Mouse (Mus musculus) kidney, embryonic 15.5 days (tissue): ENCODE measurements at regions not wholly inside any gene's neighbourhood (a gene's known extent, or its start where the extent isn't known, plus 50 kb on each side); places are given as distances from the start of the nearest gene placed in this dataset.
A peak's percentile ranks its signal among the peaks of the same experiment; 100 is the strongest.

Experiments used
- ATAC-seq: fragments of 200-750 bp; cut with Nextera tagmentation; replicated peaks from 2 replicates; pipeline ENCODE4 v1.8.0; 2017; ENCODE audit warnings: moderate TSS enrichment; ENCODE audit not compliant: low FRiP score
- H3K27ac ChIP-seq: fragments of 300-500 bp; sonication (generic); 2 replicates; pipeline ENCODE4 v1.5.1; 2015; ENCODE audit warnings: mild to moderate bottlenecking, inconsistent platforms
- H3K27me3 ChIP-seq: fragments of 300-500 bp; sonication (generic); 2 replicates; pipeline ENCODE4 v1.6.1; 2015; ENCODE audit warnings: inconsistent platforms
- H3K36me3 ChIP-seq: fragments of 300-500 bp; sonication (generic); 2 replicates; pipeline ENCODE4 v1.6.1; 2015; ENCODE audit warnings: inconsistent platforms
- H3K4me1 ChIP-seq: fragments of 300-500 bp; sonication (generic); 2 replicates; pipeline ENCODE4 v1.6.1; 2015; ENCODE audit warnings: inconsistent platforms
- H3K4me2 ChIP-seq: fragments of 300-500 bp; sonication (generic); 2 replicates; pipeline ENCODE4 v1.6.1; 2015; ENCODE audit warnings: moderate library complexity, mild to moderate bottlenecking, inconsistent platforms
- H3K4me3 ChIP-seq: fragments of 300-500 bp; sonication (generic); replicated peaks from 2 replicates; pipeline ENCODE4 v1.5.1; 2015; ENCODE audit warnings: mild to moderate bottlenecking, inconsistent platforms
- H3K9ac ChIP-seq: fragments of 300-500 bp; sonication (generic); 2 replicates; pipeline ENCODE4 v1.6.1; 2015; ENCODE audit warnings: mild to moderate bottlenecking, inconsistent platforms
- H3K9me3 ChIP-seq: fragments of 300-500 bp; sonication (generic); replicated peaks from 2 replicates; pipeline ENCODE4 v1.6.1; 2016; ENCODE audit warnings: inconsistent platforms
- WGBS: fragments of 180-500 bp; shearing (Covaris S2); methylation state at CpG from one replicate; pipeline ENCODE4 v1.1.7; 2015; ENCODE audit warnings: mixed read lengths; 5-methylcytosine and 5-hydroxymethylcytosine counted together

DNA sequence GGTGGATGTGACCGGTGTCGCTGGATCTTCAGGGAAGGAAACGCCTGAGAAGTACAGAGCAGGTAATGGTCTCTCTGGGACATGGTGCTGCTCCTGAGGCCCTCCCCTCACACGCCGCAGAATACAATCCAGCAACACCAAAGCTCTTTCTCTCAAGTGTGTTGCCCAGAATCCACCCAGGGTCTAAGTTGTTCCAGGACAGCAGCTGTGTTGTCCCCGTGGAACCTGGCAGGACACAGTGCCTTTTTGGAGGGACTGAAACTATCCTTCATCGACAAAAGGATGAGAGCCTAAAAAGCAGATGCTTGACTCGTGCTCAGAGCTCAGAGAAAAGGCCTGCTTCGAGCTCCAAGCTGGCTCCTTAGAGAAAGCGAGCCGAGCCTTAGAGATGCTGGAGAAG lies 77.8 kb upstream of the Irf2bp2 start:
- H3K9ac ChIP-seq, result no peak overlapping the region
- ATAC-seq, result no peak

DNA sequence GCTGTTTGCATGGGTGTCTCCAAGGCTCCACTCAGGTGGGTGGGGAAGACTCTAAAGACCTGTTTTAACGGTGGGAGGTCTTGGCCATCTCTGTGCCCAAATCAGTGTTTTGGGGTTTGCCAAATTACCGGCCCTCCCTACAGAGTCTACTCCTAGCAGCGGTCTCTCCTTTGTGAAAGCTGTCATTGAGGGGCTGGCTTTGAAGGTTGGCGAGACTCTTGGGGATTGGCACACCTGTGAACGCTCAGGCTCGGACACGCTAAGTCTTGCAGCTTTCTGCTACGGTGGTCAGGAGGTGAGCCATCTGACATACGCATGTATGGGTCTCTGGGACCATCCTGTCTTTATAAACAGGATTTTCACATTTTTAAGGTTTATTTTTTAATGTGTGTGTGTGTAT lies 76.1 kb upstream of the Irf2bp2 start:
- Histone ChIP-seq H3K9ac (no peak overlapping the region), H3K4me2 (no peak overlapping the region), H3K27me3 (no peaks in the 10 kb centered on the region), H3K4me3 (no peak overlapping the region), H3K4me1 (peaks cover 43% of the 10 kb centered on the region), H3K36me3 (no peaks in the 10 kb centered on the region), H3K9me3 (no peaks in the 10 kb centered on the region), H3K27ac (peak overlapping the region; percentile 33; the same call in 1 of the 2 replicates)
- WGBS, result 91% methylated on average over 9 of the region's 9 CpGs
- ATAC-seq, result no peak

More for the DNA sequence above, 77.8 kb upstream of the Irf2bp2 start:
- Histone ChIP-seq H3K9me3 (no peaks in the 10 kb centered on the region), H3K4me3 (no peak overlapping the region), H3K4me2 (no peak overlapping the region), H3K27ac (no peak overlapping the region), H3K4me1 (peaks cover 26% of the 10 kb centered on the region), H3K36me3 (no peaks in the 10 kb centered on the region), H3K27me3 (no peaks in the 10 kb centered on the region)
- WGBS, result 91% methylated on average over 11 of the region's 11 CpGs

DNA sequence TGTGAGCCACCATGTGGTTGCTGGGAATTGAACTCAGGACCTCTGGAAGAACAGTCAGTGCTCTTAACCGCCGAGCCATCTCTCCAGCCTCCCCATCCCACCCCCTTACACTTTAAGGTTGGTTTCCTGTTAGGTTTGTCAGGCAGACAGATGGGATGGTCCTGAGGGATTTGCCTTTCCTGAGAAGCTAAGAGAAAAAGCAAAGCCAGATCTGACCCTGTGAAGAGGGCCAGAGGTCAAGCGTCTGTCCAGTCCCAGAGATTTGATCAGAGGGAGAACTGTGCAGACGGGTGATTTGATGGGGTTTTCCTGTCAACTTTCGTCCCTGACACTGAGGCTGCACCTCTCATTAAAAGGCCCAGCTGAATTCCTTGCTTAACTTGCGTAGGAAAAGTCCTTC lies 75.4 kb upstream of the Irf2bp2 start:
- 54% methylated on average over 6 of the region's 6 CpGs for WGBS
- no peak overlapping the region for H3K9ac ChIP-seq
- H3K36me3 ChIP-seq, result no peaks in the 10 kb centered on the region
- 0 out of 2 replicates have a peak overlapping the region, but pooled peaks have one; percentile 33 for H3K27ac ChIP-seq
- H3K4me2 ChIP-seq, result no peak overlapping the region
- H3K27me3 ChIP-seq, result no peaks in the 10 kb centered on the region
- H3K4me3 ChIP-seq, result no peak overlapping the region
- no peaks in the 10 kb centered on the region for H3K9me3 ChIP-seq
- H3K4me1 ChIP-seq, result peaks cover 51% of the 10 kb centered on the region
- ATAC-seq, result no peak

DNA sequence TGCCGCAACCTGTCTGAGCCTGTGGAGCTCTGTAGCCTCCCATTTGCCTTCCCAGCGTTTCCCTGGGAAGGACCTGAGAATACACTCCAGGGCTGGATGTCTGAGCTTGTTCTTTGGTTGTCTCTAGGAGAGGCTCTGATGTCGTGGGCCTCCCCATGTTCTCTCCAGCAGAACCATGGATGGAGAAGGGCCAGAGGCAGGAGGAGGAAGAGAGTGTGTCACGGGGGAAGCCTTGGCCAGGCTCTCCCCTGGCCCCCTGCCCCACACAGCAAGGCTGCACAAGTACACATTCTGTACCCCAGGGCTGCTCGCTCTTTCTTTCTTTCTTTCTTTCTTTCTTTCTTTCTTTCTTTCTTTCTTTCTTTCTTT lies 74.9 kb upstream of the Irf2bp2 start:
- peaks cover 56% of the 10 kb centered on the region for H3K4me1 ChIP-seq
- WGBS, result 73% methylated on average over 5 of the region's 5 CpGs
- H3K36me3 ChIP-seq, result no peaks in the 10 kb centered on the region
- no peak overlapping the region for H3K9ac ChIP-seq
- H3K4me2 ChIP-seq, result no peak overlapping the region
- H3K27ac ChIP-seq, result peak overlapping the region; percentile 98
- H3K4me3 ChIP-seq, result no peak overlapping the region
- H3K27me3 ChIP-seq, result no peaks in the 10 kb centered on the region
- H3K9me3 ChIP-seq, result no peaks in the 10 kb centered on the region
- no peak for ATAC-seq

DNA sequence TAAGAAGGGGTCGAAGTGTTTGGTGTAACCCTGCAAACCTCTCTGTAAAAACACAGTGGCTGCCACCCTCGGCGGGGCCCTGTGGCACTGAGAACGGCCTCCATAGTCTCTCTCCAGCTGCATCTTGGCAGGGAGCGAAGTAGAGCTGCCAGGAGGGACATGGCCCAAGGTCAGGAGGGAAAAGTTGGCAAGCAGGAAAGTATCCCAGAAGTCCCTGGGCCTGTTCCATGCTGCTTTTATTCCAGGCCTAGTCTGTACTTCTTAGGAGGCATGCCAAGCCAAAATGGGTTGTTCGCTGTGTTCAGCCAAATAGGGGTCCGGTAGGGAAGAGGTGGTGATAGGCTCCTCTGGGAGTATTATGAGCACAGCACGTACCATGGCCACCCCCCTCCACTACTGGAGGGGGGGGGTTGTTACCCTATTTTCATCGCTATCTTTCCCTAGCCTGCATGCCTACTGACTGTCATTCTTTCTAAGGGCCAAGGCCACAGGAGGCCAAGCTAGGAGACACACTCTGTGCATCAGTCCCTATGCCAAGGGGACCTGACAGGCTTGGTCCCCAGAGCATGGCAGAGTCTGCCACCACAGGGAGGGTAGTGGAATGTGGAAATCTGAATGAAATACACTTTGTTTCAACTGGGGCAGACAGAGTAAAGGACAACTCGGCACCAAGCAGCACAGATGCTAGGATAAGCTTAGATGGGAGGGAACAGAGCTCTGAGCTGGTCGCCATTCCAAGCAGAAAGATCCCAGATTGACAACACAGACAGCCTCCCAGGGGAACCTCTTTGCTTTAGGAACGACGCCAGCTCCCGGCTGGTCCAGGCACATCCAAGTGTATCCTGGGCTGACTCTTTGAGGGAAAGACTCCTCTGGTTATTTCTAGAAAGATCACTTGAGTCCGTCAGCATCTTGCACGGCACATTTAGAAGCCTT lies 74.2 kb upstream of the Irf2bp2 start:
- Histone ChIP-seq H3K27ac (peak overlapping the region; percentile 98), H3K9ac (peak overlapping the region; percentile 31; the same call in 1 of the 2 replicates), H3K4me2 (no peak overlapping the region), H3K27me3 (no peaks in the 10 kb centered on the region), H3K36me3 (no peaks in the 10 kb centered on the region), H3K4me3 (no peak overlapping the region), H3K9me3 (no peaks in the 10 kb centered on the region), H3K4me1 (peaks cover 62% of the 10 kb centered on the region)
- no peak for ATAC-seq
- 68% methylated on average over 16 of the region's 16 CpGs for WGBS

DNA sequence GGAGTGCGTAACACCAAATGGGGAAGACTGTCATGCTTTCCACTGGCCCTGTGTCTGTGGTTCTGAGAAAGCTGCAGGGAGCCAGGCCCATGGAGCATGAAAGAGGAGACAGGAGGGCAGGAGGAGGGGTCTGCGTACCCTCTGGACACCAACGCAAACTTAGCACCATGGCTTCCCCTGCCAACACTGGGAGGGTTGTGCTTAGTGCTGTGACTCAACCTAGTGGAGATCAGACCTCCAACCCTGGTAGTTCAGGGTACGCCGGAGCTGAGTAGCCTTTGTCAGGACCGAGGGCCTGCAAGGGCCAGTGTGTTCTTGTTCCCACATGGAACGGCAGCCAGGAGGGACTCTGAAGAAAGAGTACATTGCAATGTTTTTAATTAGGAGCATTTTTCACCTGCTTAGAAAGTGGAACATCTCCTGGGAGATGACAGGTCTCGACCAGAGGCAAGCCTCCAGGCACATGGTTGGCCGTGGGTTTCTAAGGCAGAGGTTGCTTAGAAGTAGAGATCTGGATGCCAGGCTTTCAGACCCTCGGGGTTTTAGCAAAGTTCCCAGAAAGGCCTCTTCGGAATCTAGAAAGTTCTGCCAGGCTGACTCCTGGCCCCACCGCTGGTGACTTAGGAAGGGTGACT lies 73.4 kb upstream of the Irf2bp2 start:
- H3K9me3 ChIP-seq, result no peaks in the 10 kb centered on the region
- H3K4me1 ChIP-seq, result peaks cover 70% of the 10 kb centered on the region
- no peak overlapping the region for H3K4me3 ChIP-seq
- no peaks in the 10 kb centered on the region for H3K36me3 ChIP-seq
- H3K4me2 ChIP-seq, result peak overlapping the region; percentile 46
- 51% methylated on average over 12 of the region's 12 CpGs for WGBS
- H3K27ac ChIP-seq, result peak overlapping the region; percentile 98
- peak; percentile 13; the same call in 1 of the 2 replicates for ATAC-seq
- no peaks in the 10 kb centered on the region for H3K27me3 ChIP-seq
- H3K9ac ChIP-seq, result peak overlapping the region; percentile 31

DNA sequence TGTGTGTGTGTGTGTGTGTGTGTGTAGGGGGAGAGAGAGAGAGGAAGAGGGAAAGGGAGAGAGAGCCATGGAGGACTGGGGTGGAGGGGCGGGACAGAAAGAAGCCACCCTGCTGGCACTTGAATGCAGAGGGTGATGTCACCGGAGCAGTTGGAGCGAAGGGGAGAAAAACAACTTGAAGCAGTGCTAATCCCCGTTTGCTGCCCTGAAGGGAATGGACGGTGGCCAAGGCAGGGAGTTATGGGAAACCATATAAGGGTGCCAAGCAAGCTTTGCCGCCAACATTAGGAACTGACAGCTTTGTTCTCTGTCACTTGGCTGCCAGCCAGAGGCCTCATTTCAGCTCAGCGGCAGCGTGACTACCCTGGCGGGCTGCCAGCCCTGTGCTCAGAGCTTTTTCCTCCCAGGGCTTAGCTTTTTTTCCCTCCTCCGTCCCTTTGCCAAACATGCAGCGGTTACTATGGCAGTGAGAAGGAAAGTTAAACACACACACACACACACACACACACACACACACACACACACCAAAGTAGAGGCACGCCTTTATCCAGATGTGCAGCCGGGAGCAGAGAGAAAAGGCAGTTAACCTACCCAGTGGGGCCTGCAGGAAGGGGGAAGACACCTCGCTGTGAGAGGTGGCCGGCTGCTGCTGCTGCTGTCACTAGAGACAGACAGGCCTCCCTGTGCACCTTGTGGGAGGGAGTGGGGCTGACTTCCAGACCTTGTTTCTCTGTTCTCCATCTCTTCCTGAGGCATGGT lies 72.7 kb upstream of the Irf2bp2 start:
- Histone ChIP-seq H3K27me3 (no peaks in the 10 kb centered on the region), H3K4me1 (peaks cover 77% of the 10 kb centered on the region), H3K27ac (peak overlapping the region; percentile 98), H3K9ac (peak overlapping the region; percentile 31; the same call in 1 of the 2 replicates), H3K4me2 (peak overlapping the region; percentile 46), H3K4me3 (peak overlapping the region; percentile 11; the same call in 1 of the 2 replicates), H3K9me3 (no peaks in the 10 kb centered on the region), H3K36me3 (no peaks in the 10 kb centered on the region)
- peak; percentile 86 for ATAC-seq
- 0% methylated on average over 15 of the region's 15 CpGs for WGBS

DNA sequence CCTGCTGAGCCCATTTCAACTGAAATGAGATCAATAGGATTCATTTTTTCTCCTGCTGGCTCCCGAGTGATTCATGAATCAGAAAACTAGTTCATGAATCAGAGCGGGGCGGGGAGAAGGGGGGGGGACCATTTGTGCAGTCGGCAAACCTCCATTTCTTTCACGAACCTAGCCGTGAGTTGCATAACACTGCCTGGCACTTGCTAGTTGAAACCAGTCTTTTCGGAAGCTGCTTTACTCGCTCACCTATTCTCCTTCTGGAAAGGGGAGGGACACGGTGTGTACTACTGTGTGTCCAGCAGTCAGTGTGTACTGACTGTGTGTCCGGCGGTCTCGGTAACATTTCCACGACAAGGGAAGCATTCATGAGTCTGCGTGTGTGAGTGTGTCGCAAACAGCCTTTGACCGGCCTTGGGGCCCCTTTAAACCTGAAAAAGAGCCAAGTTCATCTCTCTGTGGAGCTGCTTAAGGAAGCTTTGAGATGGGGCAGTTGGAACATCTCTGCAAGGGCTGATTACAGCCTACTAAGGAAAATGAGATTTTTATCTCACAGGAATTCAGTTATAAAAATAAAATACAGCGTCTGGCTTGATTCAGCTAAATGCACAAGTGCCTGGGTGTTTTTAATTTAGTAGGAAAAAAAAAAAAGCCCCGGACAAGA lies 71.9 kb upstream of the Irf2bp2 start:
- H3K4me2 ChIP-seq, result peak overlapping the region; percentile 46
- H3K4me3 ChIP-seq, result peak overlapping the region; percentile 12; the same call in 1 of the 2 replicates
- ATAC-seq, result no peak
- 24% methylated on average over 18 of the region's 18 CpGs for WGBS
- no peaks in the 10 kb centered on the region for H3K9me3 ChIP-seq
- no peaks in the 10 kb centered on the region for H3K36me3 ChIP-seq
- H3K4me1 ChIP-seq, result peaks cover 85% of the 10 kb centered on the region
- no peaks in the 10 kb centered on the region for H3K27me3 ChIP-seq
- H3K27ac ChIP-seq, result peak overlapping the region; percentile 98
- 0 out of 2 replicates have a peak overlapping the region, but pooled peaks have one; percentile 14 for H3K9ac ChIP-seq

DNA sequence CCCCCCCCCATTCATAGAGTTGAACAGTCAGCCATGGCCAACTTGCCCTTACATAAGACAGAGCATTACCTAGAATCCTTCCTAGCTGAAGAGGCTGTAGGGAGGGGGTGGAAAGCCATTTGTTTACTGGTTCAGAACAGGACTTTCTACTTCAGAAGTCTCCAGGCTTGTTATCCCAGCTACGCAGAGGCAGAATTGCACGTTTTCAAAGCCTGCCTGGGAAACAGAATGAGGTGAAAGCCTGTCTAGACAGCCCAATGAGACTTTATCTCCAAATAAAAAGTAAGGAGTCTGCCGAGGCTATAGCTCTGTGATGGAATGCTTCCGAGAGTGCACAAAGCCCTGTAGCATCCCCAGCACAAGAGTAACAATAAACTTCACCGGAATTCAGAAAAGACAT lies 71.1 kb upstream of the Irf2bp2 start:
- Histone ChIP-seq H3K27ac (peak overlapping the region; percentile 98), H3K9me3 (no peaks in the 10 kb centered on the region), H3K9ac (no peak overlapping the region), H3K36me3 (no peaks in the 10 kb centered on the region), H3K27me3 (no peaks in the 10 kb centered on the region), H3K4me3 (no peak overlapping the region), H3K4me1 (peaks cover 93% of the 10 kb centered on the region), H3K4me2 (no peak overlapping the region)
- no peak for ATAC-seq
- WGBS, result 52% methylated on average over 5 of the region's 5 CpGs

DNA sequence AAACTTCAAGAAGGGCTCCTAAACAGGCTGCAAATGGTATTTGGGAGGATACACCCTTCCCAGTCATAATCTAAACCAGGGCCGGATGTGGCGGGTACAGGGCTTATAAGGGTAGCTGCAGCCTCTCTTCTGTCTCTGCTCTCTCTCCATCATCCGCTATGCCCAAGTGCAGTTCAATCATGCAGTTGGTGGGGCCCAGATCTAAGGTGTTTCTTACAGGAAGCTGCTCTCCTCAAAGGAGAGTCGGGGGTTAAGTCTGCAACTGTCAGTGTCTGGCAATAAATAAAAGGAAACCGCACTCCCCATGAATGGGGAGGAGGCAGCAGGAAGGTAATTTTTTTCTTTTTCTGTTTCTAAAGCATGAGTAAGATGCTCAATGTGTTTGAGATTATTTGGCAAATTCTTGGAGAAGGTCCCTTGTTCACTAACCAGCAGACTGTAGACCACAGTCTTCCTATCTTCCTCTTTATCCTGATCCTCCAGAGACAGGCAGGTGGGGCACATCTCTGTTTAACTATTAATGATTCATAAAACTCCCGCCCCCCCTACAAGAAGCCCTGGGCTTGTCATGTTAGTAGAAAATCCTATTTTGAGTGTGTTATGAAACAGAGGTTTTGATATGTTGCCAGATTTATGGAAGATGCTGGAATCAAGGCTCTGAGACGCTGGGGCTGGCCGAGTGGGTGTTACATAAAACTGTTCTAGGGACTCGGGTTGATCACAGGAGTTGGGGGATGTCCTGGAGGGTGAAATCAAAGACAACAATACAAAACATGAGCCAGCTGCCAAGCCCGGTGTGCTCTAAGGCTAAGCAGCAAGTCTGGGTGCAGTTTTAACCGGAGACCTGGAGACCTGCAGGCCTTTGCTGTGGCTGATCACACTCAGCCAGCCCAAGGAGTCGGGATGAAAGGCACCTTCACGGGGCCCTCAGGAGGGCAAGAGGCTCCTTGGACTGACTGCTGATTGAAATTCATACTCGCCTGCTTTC lies 69.3 kb upstream of the Irf2bp2 start:
- Histone ChIP-seq H3K9me3 (no peaks in the 10 kb centered on the region), H3K9ac (no peak overlapping the region), H3K4me3 (no peak overlapping the region), H3K27me3 (no peaks in the 10 kb centered on the region), H3K36me3 (no peaks in the 10 kb centered on the region), H3K4me2 (0 out of 2 replicates have a peak overlapping the region, but pooled peaks have one; percentile 0), H3K27ac (peak overlapping the region; percentile 98), H3K4me1 (peaks cover 89% of the 10 kb centered on the region)
- WGBS, result 17% methylated on average over 14 of the region's 14 CpGs
- no peak for ATAC-seq
